Mouse (Mus musculus): ENCODE measurements at regions not wholly inside any gene's neighbourhood (a gene's known extent, or its start where the extent isn't known, plus 50 kb on each side); places are given as distances from the start of the nearest gene placed in this dataset.

GRCm38 (mm10) chr10:22919869-22920268 is 99.9 kb upstream of the Tcf21 start:
- DNase-seq (ENCODE audit: low spot score in 2 of 2): no peak

DNA sequence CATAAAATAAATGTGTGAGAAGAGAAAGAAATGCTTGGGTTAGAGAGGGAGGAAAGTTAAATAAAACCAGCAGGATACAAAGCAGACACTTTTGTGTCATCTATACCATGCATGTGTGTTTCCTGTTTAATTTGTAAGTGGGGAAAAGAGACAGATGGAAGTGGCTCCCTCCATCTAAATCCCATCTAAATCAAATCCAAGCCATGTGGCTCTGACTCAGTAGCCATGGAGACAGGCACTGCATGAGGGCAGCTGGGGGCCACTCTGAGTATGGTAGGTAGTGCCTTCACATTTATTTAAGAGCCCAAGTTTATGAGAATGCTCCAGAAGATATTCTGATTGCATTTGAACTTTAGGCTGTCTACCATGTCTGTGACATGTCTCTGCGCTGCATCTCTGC is 97.8 kb upstream of the Tcf21 start:
- no peak for DNase-seq (ENCODE audit: low spot score in 2 of 2)

DNA sequence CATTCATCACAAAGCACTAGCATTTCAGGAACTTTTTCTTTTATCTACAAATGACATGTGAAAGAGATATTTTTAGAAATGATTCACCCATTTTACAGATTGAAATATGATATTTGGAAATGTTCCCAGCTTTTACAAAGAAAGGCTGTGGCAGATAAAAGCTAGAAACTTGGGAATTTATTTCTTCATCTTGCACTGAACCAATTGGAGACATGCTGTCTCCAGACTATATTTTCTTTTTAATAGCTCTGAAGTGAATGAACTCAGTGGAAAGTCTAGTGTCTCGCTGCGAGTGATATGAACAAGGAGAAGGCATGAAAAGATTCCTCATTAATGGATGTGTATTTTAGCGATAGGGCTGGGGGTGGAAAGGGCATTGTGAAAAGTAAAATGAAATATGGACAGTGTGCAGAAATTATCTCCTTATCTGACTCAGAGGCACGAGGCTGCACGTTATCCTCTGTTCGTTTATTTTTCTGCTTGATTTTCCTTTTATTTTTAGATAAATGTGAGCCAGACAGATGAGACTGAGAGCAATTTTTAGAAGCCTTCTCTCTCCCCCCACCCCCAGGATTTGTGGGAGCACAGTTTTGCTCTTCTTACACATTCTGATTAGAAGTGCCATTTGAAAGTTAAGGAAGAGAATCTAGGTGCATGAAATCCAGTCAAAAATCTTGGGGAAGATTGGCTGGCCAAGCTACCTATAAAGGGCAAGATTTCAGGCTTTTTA is 96.0 kb upstream of the Tcf21 start:
- DNase-seq (ENCODE audit: low spot score in 2 of 2): no peak

GRCm38 (mm10) chr10:22913112-22913511 is 93.1 kb upstream of the Tcf21 start:
- no peak for DNase-seq (ENCODE audit: low spot score in 2 of 2)

DNA sequence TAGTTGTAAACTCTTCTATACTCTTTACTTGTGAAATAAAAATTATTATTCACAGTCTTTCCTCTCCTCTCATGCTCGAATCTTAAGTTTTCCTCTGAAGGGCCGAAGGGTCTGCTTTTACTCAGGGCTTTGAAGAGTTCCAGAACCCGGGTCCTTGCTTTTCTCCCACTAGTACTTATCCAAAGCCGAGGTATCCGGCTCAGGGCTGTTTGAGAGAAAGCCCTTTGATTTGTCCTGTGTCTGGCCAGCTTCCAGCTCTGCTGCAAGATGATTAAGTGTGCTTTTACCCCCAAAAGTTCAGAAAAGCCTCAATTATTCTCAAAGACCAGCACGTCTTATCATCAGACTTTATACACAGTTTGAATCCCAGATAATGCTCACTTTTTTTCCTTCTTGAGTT is 88.7 kb upstream of the Tcf21 start:
- DNase-seq (ENCODE audit: low spot score in 2 of 2): no peak

DNA sequence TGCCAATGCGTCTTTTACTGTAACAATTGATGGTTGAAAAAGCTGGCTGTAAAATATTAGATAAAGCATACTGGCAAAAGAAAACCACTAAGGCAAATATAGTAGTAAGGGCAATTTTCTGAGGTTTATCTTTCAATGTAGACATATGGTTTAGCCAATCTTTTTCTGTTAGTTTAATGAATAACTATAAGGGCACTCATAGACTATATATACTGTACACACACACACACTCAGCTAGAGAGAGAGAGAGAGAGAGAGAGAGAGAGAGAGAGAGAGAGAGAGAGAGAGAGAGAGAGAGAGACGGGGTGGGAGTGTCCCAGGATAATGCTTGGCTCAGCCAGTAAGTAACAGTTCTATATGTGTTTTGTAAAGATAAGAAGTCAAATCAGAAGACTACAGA is 85.3 kb upstream of the Tcf21 start:
- no peak for DNase-seq (ENCODE audit: low spot score in 2 of 2)

DNA sequence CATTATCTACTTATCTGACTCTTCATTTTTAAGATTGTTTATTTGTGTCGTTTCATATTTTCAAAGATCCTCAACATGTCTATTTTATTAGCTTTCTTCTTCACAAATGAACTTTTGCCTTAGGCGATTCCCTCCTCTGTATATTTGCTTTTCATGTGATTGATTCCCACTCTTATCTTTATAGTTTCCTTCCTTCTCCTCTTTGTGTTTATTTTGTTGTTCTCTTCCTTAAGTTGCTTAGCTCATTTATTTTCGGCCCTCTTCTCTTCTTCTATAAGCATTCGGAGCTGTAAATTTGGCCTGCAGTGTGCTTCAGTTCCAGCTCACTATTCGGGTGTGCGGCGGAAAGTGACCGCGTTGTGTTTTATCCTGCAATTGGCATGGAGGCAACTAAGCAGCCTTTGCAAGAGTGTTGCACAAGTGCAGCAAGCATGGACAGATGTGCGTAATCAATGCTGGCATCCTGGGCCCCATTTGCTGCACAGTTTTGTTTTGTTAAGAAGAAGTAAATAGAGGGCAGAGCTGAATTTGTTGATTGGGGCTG is 73.5 kb upstream of the Tcf21 start:
- DNase-seq (ENCODE audit: low spot score in 2 of 2): no peak

DNA sequence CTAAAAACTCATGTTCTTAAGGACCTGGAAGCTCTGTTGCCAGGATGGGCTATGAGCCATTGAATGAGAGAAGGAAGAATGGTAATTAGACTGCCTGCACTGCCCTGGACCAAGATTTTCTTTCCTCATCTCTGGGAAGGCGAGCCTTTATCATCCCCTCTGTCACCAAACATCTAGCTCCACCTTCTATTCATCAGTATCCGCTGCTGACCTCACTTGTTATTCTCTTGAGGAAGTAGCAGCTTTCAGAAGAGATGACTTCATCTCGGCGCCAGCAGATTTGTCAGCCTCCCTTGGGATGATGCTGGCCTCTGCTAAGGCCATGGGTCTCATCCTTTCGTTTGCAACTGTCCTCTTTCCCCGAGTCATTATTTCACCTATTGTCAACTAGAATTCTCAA is 67.5 kb upstream of the Tcf21 start:
- DNase-seq (ENCODE audit: low spot score in 2 of 2): peak in 1 of 2 experiments; percentile 18

DNA sequence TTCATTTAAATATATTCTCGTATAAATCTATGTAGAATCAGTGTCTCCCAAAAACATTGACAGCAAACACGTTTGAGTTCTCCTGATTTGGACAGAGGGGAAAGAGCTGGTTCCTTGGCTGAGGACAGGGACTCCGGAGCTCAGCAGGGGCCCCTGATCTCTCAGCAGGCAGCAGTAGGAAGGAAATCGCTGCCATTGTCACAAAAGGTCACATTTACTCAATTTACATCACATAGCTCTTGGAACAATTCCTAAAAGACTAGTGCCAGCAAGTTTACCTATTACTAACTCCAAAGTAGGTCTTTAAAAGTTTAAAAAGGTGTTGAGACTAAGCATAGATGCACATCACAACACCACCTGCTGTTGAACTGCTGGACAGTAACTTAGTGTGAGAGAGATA is 59.7 kb upstream of the Tcf21 start:
- no peak for DNase-seq (ENCODE audit: low spot score in 2 of 2)

GRCm38 (mm10) chr10:22877536-22878130 is 57.7 kb upstream of the Tcf21 start:
- no peak for DNase-seq (ENCODE audit: low spot score in 2 of 2)

DNA sequence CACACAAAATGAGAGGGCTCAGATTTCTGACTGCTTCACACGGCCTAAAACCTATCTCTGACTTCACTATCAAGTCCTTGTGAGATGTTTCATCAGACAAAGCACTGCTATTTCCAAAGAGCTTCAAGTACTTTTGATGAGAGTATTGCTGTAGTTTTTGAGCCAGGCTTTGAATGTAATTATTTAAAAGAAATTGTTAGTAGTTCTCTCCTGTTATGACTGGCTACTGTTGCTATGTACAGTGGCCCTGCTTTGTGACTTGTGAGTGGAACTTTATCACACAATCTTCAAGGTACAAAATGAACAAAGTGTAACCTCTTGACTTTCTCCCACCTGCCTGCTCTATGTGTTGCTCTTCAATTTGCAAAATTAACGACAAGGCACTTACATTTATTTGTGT is 57.1 kb upstream of the Tcf21 start:
- no peak for DNase-seq (ENCODE audit: low spot score in 2 of 2)

DNA sequence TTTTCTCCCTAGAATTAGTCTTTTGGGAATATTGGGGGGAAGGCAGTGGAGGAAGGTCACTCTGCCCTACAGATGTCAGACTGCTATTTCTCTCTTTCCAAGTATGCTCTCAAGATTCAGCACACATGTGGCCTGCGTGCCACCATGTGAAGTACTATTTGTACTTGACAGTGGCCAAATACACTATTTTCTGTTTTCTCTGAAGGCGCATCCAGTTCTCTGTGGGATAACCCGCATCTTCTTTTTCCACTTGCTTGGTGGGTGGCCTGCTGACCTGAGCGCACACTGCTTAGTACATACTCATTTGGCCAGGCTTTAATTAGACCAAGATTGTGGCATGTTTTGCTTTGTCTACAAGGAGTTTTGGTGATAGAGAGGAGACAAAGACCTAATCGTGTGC is 55.7 kb upstream of the Tcf21 start:
- DNase-seq (ENCODE audit: low spot score in 2 of 2): no peak

- DNase-seq (ENCODE audit: low spot score in 2 of 2): peak in 1 of 2 experiments; percentile 19
These were observed 55.2 kb upstream of the Tcf21 start for GRCm38 (mm10) chr10:22875181-22875580.
